Mouse (Mus musculus) testis, adult 10 weeks (tissue): Measurements from ENCODE around the gene Gm5478. TPM values are rescaled to one million over a fixed set of nuclear protein-coding genes. Genes with fewer than 3 reads are reported as not detected.

Experiments
- polyA plus RNA-seq: library from polyadenylated mRNA; stranded (reverse); fragments of 350-450 nt; fragmentation: Illumina TruSeq; extraction: RNeasy Lipid Tissue Mini Kit (QIAGEN cat#74804); gene quantifications from one replicate; pipeline ENCODE4 v1.2.3, GENCODE M21; 2014; ENCODE audit warnings: low read depth, low replicate concordance

Gm5478 gene
- polyA plus RNA-seq, result not detected

DNA sequence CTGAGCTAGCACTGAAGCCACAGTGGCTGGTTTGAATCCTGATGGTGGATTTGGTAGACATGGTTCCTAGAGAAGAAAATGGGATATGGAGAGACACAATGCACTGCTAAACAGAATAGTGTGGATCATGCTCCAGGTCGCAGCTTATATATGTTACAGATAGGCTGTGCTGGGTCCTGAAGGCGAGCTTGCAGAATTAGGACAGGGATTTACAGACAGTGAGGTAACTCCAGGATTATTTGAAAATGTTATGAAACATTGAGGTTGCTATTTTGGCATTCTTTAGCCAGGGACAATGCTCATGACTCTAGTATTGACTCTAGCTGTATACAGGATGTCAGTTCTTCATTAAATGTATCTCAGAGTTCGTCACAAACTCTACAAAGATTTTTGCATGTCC lies at the start of gene Gm5478:
Gene Gm5478, minus strand, starts transcription at position 101 of the 400 bp plus-strand sequence.

DNA sequence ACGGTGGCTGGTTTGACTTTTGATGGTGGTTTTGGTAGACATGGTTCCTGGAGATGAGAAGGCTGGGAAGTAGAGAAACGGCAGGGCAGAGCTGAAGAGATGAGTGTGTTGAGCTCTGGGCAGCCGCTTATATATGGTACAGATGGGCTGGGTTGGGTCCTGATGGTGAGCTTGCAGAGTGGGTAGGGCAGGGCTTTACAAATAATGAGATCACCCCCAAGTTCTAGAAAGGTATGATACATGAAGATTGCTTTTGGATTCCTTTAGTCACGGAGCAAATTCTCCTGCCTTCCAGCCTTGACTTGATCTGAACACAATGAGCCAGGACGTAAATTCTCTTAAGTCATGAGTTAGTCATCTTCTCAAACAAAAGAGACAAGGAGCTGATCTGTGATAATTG lies 47.0 kb upstream of the Gm5478 start, which contains the start of gene Krt6a:
Gene Krt6a, minus strand, starts transcription at position 101 of the 400 bp plus-strand sequence.

DNA sequence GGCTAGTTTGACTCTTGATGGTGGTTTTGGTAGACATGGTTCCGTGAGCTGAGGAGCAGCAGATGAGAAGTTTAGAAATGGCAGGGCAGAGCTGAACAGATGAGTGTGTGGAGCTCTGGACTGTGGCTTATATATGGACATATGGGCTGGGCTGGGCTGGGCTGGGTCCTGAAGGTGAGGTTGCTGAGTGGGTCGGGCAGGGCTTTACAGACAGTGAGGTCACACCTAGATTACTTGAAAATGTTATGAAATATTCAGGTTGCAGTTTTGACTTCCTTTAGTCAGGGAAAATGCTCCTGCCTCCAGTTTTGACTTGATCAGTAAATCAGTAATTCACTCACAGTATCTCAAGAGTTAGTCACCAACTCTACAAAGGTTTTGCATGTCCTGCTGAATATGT lies 33.0 kb upstream of the Gm5478 start, which contains the start of gene Krt6b:
Gene Krt6b, minus strand, starts transcription at position 101 of the 400 bp plus-strand sequence.

DNA sequence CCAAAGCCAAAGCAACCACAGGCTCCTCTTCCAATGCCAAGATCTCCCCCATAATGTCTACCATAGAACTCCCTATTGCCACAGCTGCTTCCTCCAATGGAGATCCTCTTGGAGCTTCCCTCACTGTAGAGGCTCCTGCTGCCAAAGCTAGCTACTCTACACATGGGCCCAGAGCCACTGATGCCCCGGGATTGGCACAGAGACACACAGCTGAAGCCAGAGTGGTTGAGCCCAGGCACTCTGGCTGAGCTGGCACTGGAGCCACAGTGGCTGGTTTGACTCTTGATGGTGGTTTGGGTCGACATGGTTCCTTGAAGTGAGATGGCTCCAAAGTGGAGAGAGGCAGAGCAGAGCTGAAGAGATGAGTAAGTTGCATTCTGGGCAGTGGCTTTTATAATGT lies 19.3 kb downstream of the Gm5478 start, which contains the start of gene Gm5414:
Gene Gm5414, minus strand, starts transcription at position 305 of the 400 bp plus-strand sequence.

Other genes starting within 250 kb of the Gm5478 start
- gene Krt7, start 236.3 kb downstream of the Gm5478 start, polyA plus RNA-seq, result not detected
- gene Krt87, start 208.6 kb downstream of the Gm5478 start, polyA plus RNA-seq, result not detected
- gene Krt88, start 199.6 kb downstream of the Gm5478 start, polyA plus RNA-seq, result 8.2 TPM
- gene Krt81, start 183.6 kb downstream of the Gm5478 start, polyA plus RNA-seq, result not detected
- not detected for gene Krt86, start 173.9 kb downstream of the Gm5478 start, polyA plus RNA-seq
- not detected for gene Krt83, start 155.9 kb downstream of the Gm5478 start, polyA plus RNA-seq
- gene Gm49425, start 130.1 kb downstream of the Gm5478 start, polyA plus RNA-seq, result not detected
- not detected for gene Krt84, start 114.6 kb downstream of the Gm5478 start, polyA plus RNA-seq
- not detected for gene Krt82, start 96.7 kb downstream of the Gm5478 start, polyA plus RNA-seq
- not detected for gene Krt90, start 84.4 kb downstream of the Gm5478 start, polyA plus RNA-seq
- not detected for gene Krt75, start 73.5 kb downstream of the Gm5478 start, polyA plus RNA-seq
- gene Gm5414, start 19.2 kb downstream of the Gm5478 start, polyA plus RNA-seq, result not detected
- not detected for gene Krt6b, start 32.9 kb upstream of the Gm5478 start, polyA plus RNA-seq
- not detected for gene Krt6a, start 46.9 kb upstream of the Gm5478 start, polyA plus RNA-seq
- not detected for gene Krt5, start 65.5 kb upstream of the Gm5478 start, polyA plus RNA-seq
- not detected for gene Krt71, start 95.7 kb upstream of the Gm5478 start, polyA plus RNA-seq
- not detected for gene Krt72, start 139.1 kb upstream of the Gm5478 start, polyA plus RNA-seq
- gene Krt73, start 155.0 kb upstream of the Gm5478 start, polyA plus RNA-seq, result 0.39 TPM
- gene Krt2, start 170.8 kb upstream of the Gm5478 start, polyA plus RNA-seq, result not detected
- gene Krt1, start 203.4 kb upstream of the Gm5478 start, polyA plus RNA-seq, result not detected
- gene Krt77, start 222.3 kb upstream of the Gm5478 start, polyA plus RNA-seq, result 0.24 TPM
- 0.08 TPM for gene Krt76, start 245.5 kb upstream of the Gm5478 start, polyA plus RNA-seq